Mouse (Mus musculus): ENCODE measurements at regions not wholly inside any gene's neighbourhood (a gene's known extent, or its start where the extent isn't known, plus 50 kb on each side); places are given as distances from the start of the nearest gene placed in this dataset.

DNA sequence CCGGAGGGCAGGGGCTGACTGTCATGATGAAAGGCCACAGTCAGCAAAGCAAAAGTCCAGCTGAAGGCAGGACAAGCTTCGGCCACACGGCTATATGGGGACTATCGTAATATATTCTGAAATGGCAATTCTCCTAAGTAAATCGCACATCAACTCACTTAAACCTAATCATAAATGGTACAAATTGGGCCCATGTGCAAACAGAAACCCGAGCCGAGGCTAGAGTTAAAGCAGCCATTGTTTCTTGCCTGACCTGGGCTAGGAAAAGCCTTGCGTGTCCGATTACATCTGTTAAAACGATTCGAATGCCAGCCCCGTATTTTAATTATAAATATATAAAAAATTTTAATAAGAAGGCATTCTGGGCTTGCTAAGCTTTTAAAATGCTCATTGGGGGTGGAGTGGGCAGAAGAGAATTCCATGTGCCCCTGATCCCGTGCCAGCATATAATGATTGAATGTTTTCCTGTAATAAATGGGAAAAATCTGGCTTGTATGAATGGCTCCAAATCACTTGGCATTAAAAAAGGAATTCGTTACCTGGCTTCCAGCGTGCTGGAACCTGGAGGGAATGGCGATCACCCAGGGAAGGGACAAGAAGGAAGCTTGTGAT lies 552.7 kb upstream of the Mgmt start:
- TF ChIP-seq CTCF (IDR thresholded peaks at IDR 0.05; ENCODE audit: borderline replicate concordance, insufficient read depth, low read length) = no peak
- no peak for TF ChIP-seq POLR2A (IDR thresholded peaks at IDR 0.05; ENCODE audit: low read depth, low read length)

Measured in embryonic fibroblast, embryonic 13.5 days (primary cell).